Mouse (Mus musculus) heart, postnatal 0 days (tissue): ENCODE results near the gene Dio1.

Source experiments
- CTCF ChIP-seq: IDR thresholded peaks from 2 replicates; pipeline ENCODE4 v1.5.1; 2016; ENCODE audit warnings: antibody characterized with exemption, control low read depth, low read depth
- EP300 ChIP-seq: IDR thresholded peaks from 2 replicates; pipeline ENCODE4 v1.6.1; 2016; ENCODE audit warnings: antibody characterized with exemption, low read depth

GRCm38 (mm10) chr4:107273683-107274082 is 33.3 kb downstream of the Dio1 start:
- TF ChIP-seq CTCF (no peak), EP300 (no peak)
